11 mouse cellular contexts compared by ENCODE assay signal in genomic region chr9:94408635-94409323, GRCm38 (mm10).
DNase-seq lines count a peak whose midpoint lies in the region; ATAC-seq lines count a peak whose summit lies in the region.
"Had no signal": no experiment of that assay in that cellular context is flagged by ENCODE, and none has a peak within 500 bp of the region (broad histone marks: within the 10 kb centered on the region; RNA-seq: fewer than 3 reads in every experiment).

No protein-coding gene starts in this region.

- no peaks in the 10 kb centered on the region; the same call in 1 of the 2 replicates for H3K4me1 ChIP-seq in liver, embryonic 16.5 days (ENCODE audit: control insufficient read depth, low read depth, low read length)
- peaks cover 4% of the 10 kb centered on the region; the same call in 1 of the 2 replicates for H3K4me1 ChIP-seq in liver, embryonic 12.5 days
- no peaks in the 10 kb centered on the region for H3K4me1 ChIP-seq in stomach, embryonic 14.5 days (ENCODE audit: control insufficient read depth, insufficient read depth, low read length)

- no peak overlapping the region for H3K27ac ChIP-seq in liver, embryonic 16.5 days (ENCODE audit: low read length)
- H3K27ac ChIP-seq in liver, embryonic 12.5 days: no peak overlapping the region
- no peak overlapping the region for H3K27ac ChIP-seq in stomach, embryonic 14.5 days (ENCODE audit: low read length)
- H3K27ac ChIP-seq: forebrain, embryonic 15.5 days; heart, embryonic 15.5 days had no signal

- no peak overlapping the region for H3K9ac ChIP-seq in liver, embryonic 16.5 days (ENCODE audit: low read depth, low read length)
- no peak overlapping the region for H3K9ac ChIP-seq in liver, embryonic 12.5 days
- H3K9ac ChIP-seq in stomach, embryonic 14.5 days (replicated peaks; ENCODE audit: low read depth, low read length): no peak overlapping the region
- H3K9ac ChIP-seq: forebrain, embryonic 15.5 days; heart, embryonic 15.5 days had no signal

- no peaks in the 10 kb centered on the region for H3K36me3 ChIP-seq in liver, embryonic 16.5 days (ENCODE audit: control insufficient read depth, insufficient read depth)
- H3K36me3 ChIP-seq in liver, embryonic 12.5 days: no peaks in the 10 kb centered on the region
- H3K36me3 ChIP-seq in stomach, embryonic 14.5 days (ENCODE audit: control insufficient read depth, insufficient read depth, low read length): no peaks in the 10 kb centered on the region
- H3K36me3 ChIP-seq: forebrain, embryonic 15.5 days; heart, embryonic 15.5 days had no signal

- 33% methylated on average over 7 of the region's 7 CpGs for WGBS in liver, embryonic 16.5 days (ENCODE audit: insufficient replicate concordance)
- WGBS in liver, embryonic 12.5 days (ENCODE audit: insufficient replicate concordance): 52% methylated on average over 7 of the region's 7 CpGs
- 38% methylated on average over 7 of the region's 7 CpGs for WGBS in stomach, embryonic 14.5 days

- DNase-seq in forelimb bud, embryonic 11.5 days (ENCODE audit: low read depth, low spot score): peak; percentile 10
- DNase-seq in kidney, postnatal 4 days: peak; percentile 33 to 58
- no peak for DNase-seq in left cerebral cortex, postnatal 36 days (ENCODE audit: low spot score in 2 of 2)
- DNase-seq in heart, adult 18-20 months: no peak
- DNase-seq: thymus, adult 2 months had no signal

- H3K4me2 ChIP-seq in liver, embryonic 16.5 days (ENCODE audit: low read depth, low read length): no peak overlapping the region
- H3K4me2 ChIP-seq in liver, embryonic 12.5 days: no peak overlapping the region
- no peak overlapping the region for H3K4me2 ChIP-seq in stomach, embryonic 14.5 days (replicated peaks; ENCODE audit: low read depth, low read length)
- H3K4me2 ChIP-seq: forebrain, embryonic 15.5 days; heart, embryonic 15.5 days had no signal

- H3K27me3 ChIP-seq in liver, embryonic 16.5 days (ENCODE audit: control insufficient read depth, insufficient read depth, low read depth, low read length): no peaks in the 10 kb centered on the region
- H3K27me3 ChIP-seq in liver, embryonic 12.5 days (replicated peaks): no peaks in the 10 kb centered on the region
- no peaks in the 10 kb centered on the region for H3K27me3 ChIP-seq in stomach, embryonic 14.5 days (ENCODE audit: control insufficient read depth, insufficient read depth, low read length)
- H3K27me3 ChIP-seq: forebrain, embryonic 15.5 days; heart, embryonic 15.5 days had no signal

- no peaks in the 10 kb centered on the region for H3K9me3 ChIP-seq in liver, embryonic 16.5 days (replicated peaks; ENCODE audit: control insufficient read depth, low read length)
- no peaks in the 10 kb centered on the region for H3K9me3 ChIP-seq in liver, embryonic 12.5 days (replicated peaks)
- H3K9me3 ChIP-seq in stomach, embryonic 14.5 days (ENCODE audit: control insufficient read depth, low read depth, low read length): no peaks in the 10 kb centered on the region
- H3K9me3 ChIP-seq: forebrain, embryonic 15.5 days; heart, embryonic 15.5 days had no signal

- intact Hi-C loops in left cerebral cortex, postnatal 36 days (cut with DNase I): no loop called here

- no peak overlapping the region for H3K4me3 ChIP-seq in liver, embryonic 16.5 days (ENCODE audit: low read depth, low read length)
- H3K4me3 ChIP-seq in liver, embryonic 12.5 days: no peak overlapping the region
- no peak overlapping the region for H3K4me3 ChIP-seq in stomach, embryonic 14.5 days (ENCODE audit: low read depth, low read length)
- H3K4me3 ChIP-seq: forebrain, embryonic 15.5 days; heart, embryonic 15.5 days had no signal

- ATAC-seq in liver, embryonic 16.5 days (ENCODE audit: low read depth): peak; percentile 64
- ATAC-seq in liver, embryonic 12.5 days: no peak
- peak; percentile 67; the same call in 1 of the 2 replicates for ATAC-seq in stomach, embryonic 14.5 days (ENCODE audit: insufficient number of reproducible peaks, insufficient read depth, low FRiP score, low read depth)
- no peak for ATAC-seq in frontal cortex, adult (ENCODE audit: low TSS enrichment)

Comparison
In these comparisons a context has a peak if more than half of its experiments do, and no peak if none do; other contexts are left out.
1. ATAC-seq: peak in liver, embryonic 16.5 days (single experiment) and stomach, embryonic 14.5 days (single experiment); none in liver, embryonic 12.5 days (single experiment) and frontal cortex, adult (single experiment).
2. DNase-seq: peak in forelimb bud, embryonic 11.5 days (single experiment) and kidney, postnatal 4 days (2 of 2); none in left cerebral cortex, postnatal 36 days (0 of 2) and heart, adult 18-20 months (0 of 2).